Mouse (Mus musculus): ENCODE measurements around the gene Mad1l1.

- TF ChIP-seq CTCF (IDR thresholded peaks at IDR 0.05; ENCODE audit: control insufficient read depth, insufficient read depth, low read length) (no peak), POLR2A (IDR thresholded peaks at IDR 0.05; ENCODE audit: borderline replicate concordance, control insufficient read depth, low read depth, low read length) (no peak)
These were observed 192.9 kb downstream of the Mad1l1 start for GRCm38 (mm10) chr5:140128414-140128981.

All from bone marrow, adult 2 months (tissue).